Mouse (Mus musculus) testis, adult 2 months (tissue): ENCODE measurements at regions not wholly inside any gene's neighbourhood (a gene's known extent, or its start where the extent isn't known, plus 50 kb on each side); places are given as distances from the start of the nearest gene placed in this dataset.

Experiments
- CTCF ChIP-seq: fragments of 200-500 bp; IDR thresholded peaks from 2 replicates; pipeline ENCODE4 v1.5.1; 2012; ENCODE audit warnings: low read depth, mild to moderate bottlenecking, inconsistent platforms, low read length, moderate library complexity; ENCODE audit not compliant: control insufficient read depth, insufficient read depth, insufficient replicate concordance
- POLR2A ChIP-seq: fragments of 200-500 bp; IDR thresholded peaks from 2 replicates; pipeline ENCODE4 v1.6.1; 2012; ENCODE audit warnings: low read depth, mild to moderate bottlenecking, inconsistent platforms, low read length, moderate library complexity; ENCODE audit not compliant: control insufficient read depth

DNA sequence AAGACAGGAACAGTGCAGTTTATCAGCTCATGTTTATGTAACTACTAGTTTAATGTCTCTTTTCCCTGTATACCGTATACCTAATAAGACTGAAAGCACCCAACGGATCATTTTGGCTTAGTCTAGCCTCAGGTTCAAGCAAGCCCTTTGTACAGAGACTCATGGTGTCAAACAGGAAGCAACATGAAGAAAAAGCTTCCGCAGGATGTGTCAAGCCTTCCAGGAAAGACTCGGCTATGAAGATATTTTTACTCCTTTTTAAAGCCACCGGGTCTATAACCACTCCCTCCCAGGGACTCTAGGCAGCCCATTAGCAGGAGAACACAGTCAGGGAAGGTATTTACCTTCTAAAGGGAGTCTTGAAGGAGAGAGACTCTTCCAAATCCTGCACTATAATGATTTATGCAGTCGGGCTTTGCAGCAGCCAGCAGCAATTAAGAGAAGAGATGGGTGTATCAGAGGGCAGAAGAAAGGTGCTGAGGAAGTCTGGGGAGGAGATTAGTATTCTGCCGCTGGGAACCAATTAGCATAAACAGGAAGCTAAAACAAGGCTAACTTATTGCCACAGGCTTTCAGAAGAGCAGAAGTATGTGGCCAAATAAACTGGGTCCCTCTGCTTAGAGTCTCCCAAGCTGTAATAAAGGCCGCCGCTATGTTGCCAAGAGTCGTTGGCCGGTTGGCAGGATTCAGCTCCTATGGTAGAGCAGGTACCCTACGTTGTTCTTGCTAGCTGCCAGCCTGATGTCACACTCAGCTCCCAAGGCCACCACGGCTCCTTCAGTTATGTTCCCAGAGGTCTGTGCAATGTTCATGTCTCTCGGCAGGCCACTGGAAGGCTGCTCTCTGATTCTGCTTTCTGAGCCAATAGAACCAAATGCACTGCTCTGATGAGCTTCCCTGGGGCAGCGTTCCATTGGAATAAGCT lies 98.7 kb downstream of the Tsen15 start:
- no peak for TF ChIP-seq CTCF
- no peak for TF ChIP-seq POLR2A
